In the genomic region with DNA sequence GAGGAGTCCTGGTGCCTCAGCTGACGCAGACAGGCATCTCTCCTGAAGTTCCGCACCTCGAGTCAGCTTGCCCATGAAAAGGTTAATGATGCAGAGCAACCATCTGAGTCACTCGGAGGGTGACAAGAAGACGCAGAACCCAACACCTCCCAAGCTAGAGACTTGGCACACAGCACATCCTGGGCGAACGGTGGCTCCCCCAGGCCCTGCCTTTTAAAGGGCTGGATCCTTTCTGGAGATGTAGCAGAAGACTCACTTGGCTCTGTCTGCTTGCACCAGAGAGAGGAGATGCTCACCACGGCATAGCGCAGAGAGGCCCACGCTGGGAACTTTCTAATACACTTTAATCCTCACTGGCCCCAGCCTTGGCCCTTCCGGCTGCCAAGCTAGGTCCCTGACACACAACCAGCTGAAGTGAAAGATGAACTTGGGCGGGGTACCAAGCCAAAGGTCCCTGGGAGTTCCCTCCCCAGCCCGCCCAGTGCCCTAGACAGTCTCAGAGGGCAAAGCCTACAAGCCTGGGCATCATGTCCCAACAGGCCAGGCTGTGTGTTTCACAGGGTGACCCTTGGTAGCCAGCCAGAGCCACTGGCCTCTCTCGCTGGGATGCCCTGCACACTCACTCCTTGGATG, we compare ENCODE assay signal across 16 mouse cellular contexts. TPM values are rescaled to one million over a fixed set of nuclear protein-coding genes. Genes with fewer than 3 reads are reported as not detected.
DNase-seq lines count a peak whose midpoint lies in the region; ATAC-seq and TF ChIP-seq lines count a peak whose summit lies in the region.
"Had no signal": no experiment of that assay in that cellular context is flagged by ENCODE, and none has a peak within 500 bp of the region (broad histone marks: within the 10 kb centered on the region; RNA-seq: fewer than 3 reads in every experiment).

No protein-coding gene starts in this region.

- no peak overlapping the region for H3K4me3 ChIP-seq in liver, postnatal 0 days (ENCODE audit: low read depth, low read length)
- no peak overlapping the region for H3K4me3 ChIP-seq in liver, embryonic 12.5 days
- H3K4me3 ChIP-seq in intestine, embryonic 15.5 days (replicated peaks) = no peak overlapping the region
- no peak overlapping the region for H3K4me3 ChIP-seq in neural tube, embryonic 15.5 days (replicated peaks)
- H3K4me3 ChIP-seq: embryonic facial prominence, embryonic 15.5 days; heart, embryonic 15.5 days; neural tube, embryonic 13.5 days had no signal

- TF ChIP-seq EP300 in liver, postnatal 0 days (IDR thresholded peaks at IDR 0.05; ENCODE audit: low read depth) = no peak

- H3K27me3 ChIP-seq in liver, postnatal 0 days (ENCODE audit: insufficient read depth, low read length) = 0 out of 2 replicates have a peak, but pooled peaks cover 2% of the 10 kb centered on the region
- peaks cover 21% of the 10 kb centered on the region for H3K27me3 ChIP-seq in liver, embryonic 12.5 days (replicated peaks)
- no peaks in the 10 kb centered on the region for H3K27me3 ChIP-seq in intestine, embryonic 15.5 days (replicated peaks)
- no peaks in the 10 kb centered on the region for H3K27me3 ChIP-seq in neural tube, embryonic 15.5 days (replicated peaks)

- H3K9me3 ChIP-seq in liver, postnatal 0 days (ENCODE audit: low read length) = no peaks in the 10 kb centered on the region
- no peaks in the 10 kb centered on the region for H3K9me3 ChIP-seq in liver, embryonic 12.5 days (replicated peaks)
- no peaks in the 10 kb centered on the region for H3K9me3 ChIP-seq in intestine, embryonic 15.5 days
- no peaks in the 10 kb centered on the region for H3K9me3 ChIP-seq in neural tube, embryonic 15.5 days (replicated peaks)
- H3K9me3 ChIP-seq: embryonic facial prominence, embryonic 15.5 days; heart, embryonic 15.5 days; neural tube, embryonic 13.5 days had no signal

- no peak overlapping the region for H3K4me2 ChIP-seq in liver, postnatal 0 days (ENCODE audit: low read depth, low read length)
- H3K4me2 ChIP-seq in liver, embryonic 12.5 days = no peak overlapping the region
- peak overlapping the region; percentile 22 for H3K4me2 ChIP-seq in intestine, embryonic 15.5 days (replicated peaks)
- H3K4me2 ChIP-seq in neural tube, embryonic 15.5 days = no peak overlapping the region
- H3K4me2 ChIP-seq: embryonic facial prominence, embryonic 15.5 days; heart, embryonic 15.5 days; midbrain, embryonic 11.5 days; neural tube, embryonic 13.5 days had no signal

- no peaks in the 10 kb centered on the region for H3K36me3 ChIP-seq in liver, postnatal 0 days (replicated peaks; ENCODE audit: insufficient read depth, low read length)
- H3K36me3 ChIP-seq in liver, embryonic 12.5 days = no peaks in the 10 kb centered on the region
- H3K36me3 ChIP-seq in intestine, embryonic 15.5 days = no peaks in the 10 kb centered on the region
- no peaks in the 10 kb centered on the region for H3K36me3 ChIP-seq in neural tube, embryonic 15.5 days
- H3K36me3 ChIP-seq: embryonic facial prominence, embryonic 15.5 days; heart, embryonic 15.5 days; neural tube, embryonic 13.5 days had no signal

- no peak for TF ChIP-seq CTCF in liver, postnatal 0 days (IDR thresholded peaks at IDR 0.05; ENCODE audit: low read depth)

- 66% methylated on average over 14 of the region's 14 CpGs for WGBS in liver, postnatal 0 days (ENCODE audit: insufficient replicate concordance)
- WGBS in liver, embryonic 12.5 days (ENCODE audit: insufficient replicate concordance) = 67% methylated on average over 14 of the region's 14 CpGs
- 50% methylated on average over 14 of the region's 14 CpGs for WGBS in intestine, embryonic 15.5 days
- WGBS in neural tube, embryonic 15.5 days = 69% methylated on average over 14 of the region's 14 CpGs

- no peak for DNase-seq in frontal cortex, postnatal 10 days (ENCODE audit: low spot score in 2 of 2)
- peak; percentile 41 for DNase-seq in liver, postnatal 0 days
- DNase-seq in kidney, postnatal 36 days = peak; percentile 87 to 90
- DNase-seq: adrenal gland, postnatal 10 days; cerebellum, adult 8-10 months; right cerebral cortex, postnatal 14 days had no signal

- H3K9ac ChIP-seq in liver, postnatal 0 days (replicated peaks) = no peak overlapping the region
- no peak overlapping the region for H3K9ac ChIP-seq in liver, embryonic 12.5 days
- H3K9ac ChIP-seq in intestine, embryonic 15.5 days = peak overlapping the region; percentile 10; the same call in 1 of the 2 replicates
- no peak overlapping the region for H3K9ac ChIP-seq in neural tube, embryonic 15.5 days (replicated peaks)
- H3K9ac ChIP-seq: embryonic facial prominence, embryonic 15.5 days; heart, embryonic 15.5 days; neural tube, embryonic 13.5 days had no signal

- peak; percentile 69 for ATAC-seq in frontal cortex, adult (ENCODE audit: low TSS enrichment)
- peak; percentile 23 for ATAC-seq in liver, postnatal 0 days
- ATAC-seq in liver, embryonic 12.5 days = no peak
- no peak; the same call in 1 of the 2 replicates for ATAC-seq in intestine, embryonic 15.5 days
- no peak for ATAC-seq in neural tube, embryonic 15.5 days (ENCODE audit: low FRiP score)
- no peak for ATAC-seq in inflammation-experienced regulatory T-cells, adult 6 months

- H3K27ac ChIP-seq in liver, postnatal 0 days (ENCODE audit: low read depth) = 0 out of 2 replicates have a peak overlapping the region, but pooled peaks have one; percentile 34
- no peak overlapping the region for H3K27ac ChIP-seq in liver, embryonic 12.5 days
- H3K27ac ChIP-seq in intestine, embryonic 15.5 days = peak overlapping the region; percentile 45; the same call in 1 of the 2 replicates
- no peak overlapping the region for H3K27ac ChIP-seq in neural tube, embryonic 15.5 days (replicated peaks)
- H3K27ac ChIP-seq: embryonic facial prominence, embryonic 15.5 days; heart, embryonic 15.5 days; neural tube, embryonic 13.5 days had no signal

- peaks cover 14% of the 10 kb centered on the region for H3K4me1 ChIP-seq in liver, postnatal 0 days (ENCODE audit: insufficient read depth)
- peaks cover 25% of the 10 kb centered on the region for H3K4me1 ChIP-seq in liver, embryonic 12.5 days
- H3K4me1 ChIP-seq in intestine, embryonic 15.5 days (replicated peaks) = peaks cover 31% of the 10 kb centered on the region
- H3K4me1 ChIP-seq in neural tube, embryonic 15.5 days = peaks cover 25% of the 10 kb centered on the region

RNA-seq across cellular contexts. Expression of a gene that starts 4.6 kb away (rescaled TPM):
- 2.7 and 3.1 TPM in 2 replicates for polyA plus RNA-seq in liver, postnatal 0 days (2015; fragmentation: Nextera tagmentation; extraction: Ambion mirVana)
- polyA plus RNA-seq in liver, embryonic 12.5 days (2016; fragmentation: Nextera tagmentation; extraction: Ambion mirVana) = 1.9 and 2.0 TPM in 2 replicates
- 10.0 and 10.7 TPM in 2 replicates for polyA plus RNA-seq in intestine, embryonic 15.5 days (2015; fragmentation: Nextera tagmentation; extraction: Ambion mirVana)
- polyA plus RNA-seq in neural tube, embryonic 15.5 days (2015; fragmentation: Nextera tagmentation; extraction: Ambion mirVana) = 3.0 and 5.5 TPM in 2 replicates
- polyA plus RNA-seq in inflammation-experienced regulatory T-cells, adult 6 months (2017; shearing (Covaris generic)) = 1 to 10 TPM; 1.4 to 3.2 (median 1.4) TPM

RNA-seq across cellular contexts. Expression of a gene that starts 10.3 kb away (rescaled TPM):
- not detected in 2 replicates for polyA plus RNA-seq in liver, postnatal 0 days (2015; fragmentation: Nextera tagmentation; extraction: Ambion mirVana)
- not detected in 2 replicates for polyA plus RNA-seq in liver, embryonic 12.5 days (2016; fragmentation: Nextera tagmentation; extraction: Ambion mirVana)
- polyA plus RNA-seq in intestine, embryonic 15.5 days (2015; fragmentation: Nextera tagmentation; extraction: Ambion mirVana) = not detected in 2 replicates
- not detected in 2 replicates for polyA plus RNA-seq in neural tube, embryonic 15.5 days (2015; fragmentation: Nextera tagmentation; extraction: Ambion mirVana)
- not detected for polyA plus RNA-seq in inflammation-experienced regulatory T-cells, adult 6 months (2017; shearing (Covaris generic))
- polyA plus RNA-seq: frontal cortex, adult 2 months; heart, embryonic 15.5 days had no signal

Comparison
In these comparisons a context has a peak if more than half of its experiments do, and no peak if none do; other contexts are left out.
1. ATAC-seq: peak in frontal cortex, adult (single experiment) and liver, postnatal 0 days (single experiment); none in liver, embryonic 12.5 days (single experiment), intestine, embryonic 15.5 days (single experiment), neural tube, embryonic 15.5 days (single experiment) and inflammation-experienced regulatory T-cells, adult 6 months (single experiment).
2. H3K27ac ChIP-seq: peak in liver, postnatal 0 days (single experiment) and intestine, embryonic 15.5 days (single experiment); none in liver, embryonic 12.5 days (single experiment) and neural tube, embryonic 15.5 days (single experiment).
3. DNase-seq: peak in liver, postnatal 0 days (single experiment) and kidney, postnatal 36 days (2 of 2); none in frontal cortex, postnatal 10 days (0 of 2).